ENCODE assay signal across 9 mouse cellular contexts in the genomic region with DNA sequence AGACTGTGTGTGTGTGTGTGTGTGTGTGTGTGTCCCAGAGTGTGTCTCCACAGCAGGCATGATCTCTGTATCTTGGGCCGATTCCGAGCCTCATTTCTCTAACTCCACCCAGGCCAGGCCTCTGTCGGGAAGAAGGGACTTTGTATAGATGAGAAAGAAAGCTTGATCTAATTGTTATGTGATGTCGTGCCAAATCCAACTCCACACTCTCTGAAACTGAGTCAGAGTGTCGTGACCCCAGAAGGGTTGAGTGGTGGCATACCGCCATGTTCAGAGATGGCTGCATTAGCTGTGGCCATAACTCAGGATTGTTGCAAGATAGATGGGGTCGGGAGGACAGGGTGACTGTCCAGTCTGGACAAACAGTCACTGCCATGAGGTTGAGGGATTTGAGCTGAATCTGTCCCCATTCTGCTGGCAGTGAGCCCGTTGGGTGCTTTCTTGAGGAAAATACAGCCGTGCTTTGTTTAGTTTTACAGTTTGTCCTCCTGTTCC. TPM values are rescaled to one million over a fixed set of nuclear protein-coding genes. Genes with fewer than 3 reads are reported as not detected.
A peak's percentile ranks its signal among the peaks of the same experiment; 100 is the strongest.
DNase-seq lines count a peak whose midpoint lies in the region; ATAC-seq and TF ChIP-seq lines count a peak whose summit lies in the region.
"Had no signal": no experiment of that assay in that cellular context is flagged by ENCODE, and none has a peak within 500 bp of the region (broad histone marks: within the 10 kb centered on the region; RNA-seq: fewer than 3 reads in every experiment).

No protein-coding gene starts in this region.

- peak; percentile 32; the same call in 1 of the 2 replicates for ATAC-seq in kidney, embryonic 14.5 days (ENCODE audit: low FRiP score, low TSS enrichment)
- no peak for ATAC-seq in limb, embryonic 14.5 days (ENCODE audit: low FRiP score, low read depth)
- ATAC-seq in granulocyte monocyte progenitor cell, adult 5-6 weeks (replicated peaks; ENCODE audit: poor library complexity, severe bottlenecking), result no peak
- no peak for ATAC-seq in erythroblast, adult 5-6 weeks (replicated peaks; ENCODE audit: low FRiP score, poor library complexity, severe bottlenecking)

- peak overlapping the region; percentile 18 for H3K4me2 ChIP-seq in kidney, embryonic 14.5 days (replicated peaks; ENCODE audit: low read depth, low read length)
- H3K4me2 ChIP-seq in limb, embryonic 14.5 days (replicated peaks; ENCODE audit: low read depth, low read length, severe bottlenecking), result peak overlapping the region; percentile 18; the same call in 1 of the 2 replicates

- H3K27me3 ChIP-seq in kidney, embryonic 14.5 days (ENCODE audit: control insufficient read depth, insufficient read depth, low read length), result no peaks in the 10 kb centered on the region
- no peaks in the 10 kb centered on the region for H3K27me3 ChIP-seq in limb, embryonic 14.5 days (ENCODE audit: control insufficient read depth, insufficient read depth, low read length)

- H3K9me3 ChIP-seq in kidney, embryonic 14.5 days (ENCODE audit: control insufficient read depth, low read length), result no peaks in the 10 kb centered on the region
- H3K9me3 ChIP-seq in limb, embryonic 14.5 days (ENCODE audit: control insufficient read depth, low read length), result no peaks in the 10 kb centered on the region

- no peak overlapping the region for H3K9ac ChIP-seq in kidney, embryonic 14.5 days (ENCODE audit: low read depth, low read length)
- H3K9ac ChIP-seq in limb, embryonic 14.5 days (ENCODE audit: low read depth, low read length, severe bottlenecking), result no peak overlapping the region

- no peak overlapping the region for H3K4me3 ChIP-seq in kidney, embryonic 14.5 days (ENCODE audit: low read length)
- no peak overlapping the region for H3K4me3 ChIP-seq in limb, embryonic 14.5 days (replicated peaks; ENCODE audit: low read length)
- H3K4me3 ChIP-seq: megakaryocyte, embryonic 14.5 days had no signal

- H3K36me3 ChIP-seq in kidney, embryonic 14.5 days (ENCODE audit: control insufficient read depth, insufficient read depth, low read length), result no peaks in the 10 kb centered on the region
- H3K36me3 ChIP-seq in limb, embryonic 14.5 days (ENCODE audit: control insufficient read depth, insufficient read depth, low read length), result no peaks in the 10 kb centered on the region

- no peak for DNase-seq in kidney, adult 8-10 months
- DNase-seq in Muller cell, postnatal 12 days (ENCODE audit: inconsistent ontology term), result peak; percentile 87
- peak; percentile 62 to 63 for DNase-seq in adrenal gland, postnatal 36 days
- no peak for DNase-seq in limb, embryonic 14.5 days (ENCODE audit: low spot score)
- no peak for DNase-seq in layer of hippocampus, adult 9-11 months

- 52% methylated on average over 9 of the region's 9 CpGs for WGBS in kidney, embryonic 14.5 days
- 73% methylated on average over 9 of the region's 9 CpGs for WGBS in limb, embryonic 14.5 days

- no peak overlapping the region; the same call in 1 of the 2 replicates for H3K27ac ChIP-seq in kidney, embryonic 14.5 days (ENCODE audit: low read depth, low read length)
- H3K27ac ChIP-seq in limb, embryonic 14.5 days (replicated peaks; ENCODE audit: low read depth, low read length), result no peak overlapping the region

- no peak for TF ChIP-seq POLR2A in limb, embryonic 14.5 days (IDR thresholded peaks at IDR 0.05; ENCODE audit: borderline replicate concordance, extremely low read depth, insufficient read depth, insufficient read length)

- H3K4me1 ChIP-seq in kidney, embryonic 14.5 days (ENCODE audit: control insufficient read depth, insufficient read depth, low read length), result peaks cover 5% of the 10 kb centered on the region; the same call in 1 of the 2 replicates
- H3K4me1 ChIP-seq in limb, embryonic 14.5 days (ENCODE audit: control insufficient read depth, insufficient read depth, low read length), result peaks cover 11% of the 10 kb centered on the region

RNA-seq across cellular contexts. Expression of gene Tmem154, which starts 29.9 kb away (rescaled TPM):
- 0.38 and 0.60 TPM in 2 replicates for polyA plus RNA-seq in kidney, embryonic 14.5 days (2014; fragmentation: Nextera tagmentation; extraction: Ambion mirVana)
- 1 to 10 TPM; 2.0 to 9.7 TPM for total RNA-seq in adrenal gland, postnatal 36 days (2021)
- polyA plus RNA-seq in limb, embryonic 14.5 days (2012; rRNA removed), result 3.2 and 4.2 TPM in 2 replicates
- polyA plus RNA-seq in limb, embryonic 14.5 days (2014; fragmentation: Nextera tagmentation; extraction: Ambion mirVana), result 6.8 and 9.0 TPM in 2 replicates
- 4.8 and 7.6 TPM in 2 replicates for total RNA-seq in granulocyte monocyte progenitor cell, adult 5-6 weeks (2014; fragmentation: Nextera tagmentation)
- 4.3 and 4.8 TPM in 2 replicates for total RNA-seq in granulocyte monocyte progenitor cell, adult 5-6 weeks (2017)
- 16.9 and 17.3 TPM in 2 replicates for total RNA-seq in erythroblast, adult 5-6 weeks (2015; ENCODE audit: low replicate concordance)
- 9.0 and 18.1 TPM in 2 replicates for total RNA-seq in erythroblast, adult 5-6 weeks (2017; ENCODE audit: low replicate concordance)

Comparison
In these comparisons a context has a peak if more than half of its experiments do, and no peak if none do; other contexts are left out.
1. DNase-seq: peak in Muller cell, postnatal 12 days (single experiment) and adrenal gland, postnatal 36 days (2 of 2); none in kidney, adult 8-10 months (0 of 2), limb, embryonic 14.5 days (single experiment) and layer of hippocampus, adult 9-11 months (single experiment).